Mouse (Mus musculus): ENCODE data around the gene Prss2. TPM values are rescaled to one million over a fixed set of nuclear protein-coding genes. Genes with fewer than 3 reads are reported as not detected.

The Prss2 gene
- polyA plus RNA-seq, 1 experiment from 2014 or later, result not detected

GRCm38 (mm10) chr6:41541746-41542145, 20.2 kb downstream of the Prss2 start:
- no peak for ATAC-seq (ENCODE audit: insufficient number of reproducible peaks, low FRiP score, low TSS enrichment, low read depth)
- H3K9ac ChIP-seq, result no peak overlapping the region
- peaks cover 21% of the 10 kb centered on the region; the same call in 1 of the 2 replicates for H3K27me3 ChIP-seq
- no peak overlapping the region for H3K27ac ChIP-seq
- no peak overlapping the region for H3K4me3 ChIP-seq
- H3K4me1 ChIP-seq, result peaks cover 8% of the 10 kb centered on the region; the same call in 1 of the 2 replicates
- no peaks in the 10 kb centered on the region for H3K9me3 ChIP-seq
- no peak overlapping the region for H3K4me2 ChIP-seq
- no peaks in the 10 kb centered on the region for H3K36me3 ChIP-seq
- WGBS, result 71% methylated on average over 1 of the region's 1 CpGs

GRCm38 (mm10) chr6:41542983-41543382, 21.4 kb downstream of the Prss2 start:
- Histone ChIP-seq H3K27me3 (peaks cover 21% of the 10 kb centered on the region; the same call in 1 of the 2 replicates), H3K36me3 (no peaks in the 10 kb centered on the region), H3K27ac (no peak overlapping the region), H3K4me2 (peak overlapping the region; percentile 47), H3K9me3 (no peaks in the 10 kb centered on the region), H3K4me1 (peaks cover 8% of the 10 kb centered on the region; the same call in 1 of the 2 replicates), H3K9ac (0 out of 2 replicates have a peak overlapping the region, but pooled peaks have one; percentile 20), H3K4me3 (peak overlapping the region; percentile 29; the same call in 1 of the 2 replicates)
- no peak for ATAC-seq (ENCODE audit: insufficient number of reproducible peaks, low FRiP score, low TSS enrichment, low read depth)
- WGBS, result 10% methylated on average over 3 of the region's 3 CpGs

- Histone ChIP-seq H3K36me3 (no peaks in the 10 kb centered on the region), H3K4me2 (peak overlapping the region; percentile 47), H3K4me3 (peak overlapping the region; percentile 29), H3K9ac (peak overlapping the region; percentile 20; the same call in 1 of the 2 replicates), H3K9me3 (no peaks in the 10 kb centered on the region), H3K27ac (no peak overlapping the region), H3K4me1 (peaks cover 8% of the 10 kb centered on the region; the same call in 1 of the 2 replicates), H3K27me3 (peaks cover 21% of the 10 kb centered on the region; the same call in 1 of the 2 replicates)
- WGBS, result 4% methylated on average over 28 of the region's 28 CpGs
- no peak for ATAC-seq (ENCODE audit: insufficient number of reproducible peaks, low FRiP score, low TSS enrichment, low read depth)
Observed at GRCm38 (mm10) chr6:41543411-41544050, 21.9 kb downstream of the Prss2 start.

DNA sequence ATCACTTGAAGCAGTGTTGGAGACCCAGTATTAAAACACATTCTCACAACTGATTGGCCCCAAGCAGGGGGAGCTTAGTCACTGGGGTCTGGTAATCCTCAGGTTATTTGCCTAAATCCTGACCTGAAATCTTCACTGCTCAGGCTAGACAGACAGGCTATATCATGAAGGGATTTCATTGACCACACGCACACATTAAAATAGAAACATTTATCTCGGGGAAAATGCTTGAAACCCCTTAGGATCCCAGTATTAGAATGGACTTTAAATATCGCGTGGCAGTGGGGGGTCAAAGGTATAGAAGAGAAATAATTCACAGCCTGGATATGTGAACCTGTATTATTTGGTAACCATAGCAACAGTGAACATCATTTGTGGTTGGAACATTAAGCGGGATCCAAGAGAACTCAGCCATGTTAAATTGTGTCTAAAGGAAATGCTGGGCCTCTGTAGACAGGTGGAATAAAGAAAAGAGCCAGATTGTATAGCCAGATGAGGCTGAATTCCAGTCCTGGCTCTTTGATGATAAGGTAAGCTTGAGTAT, 22.9 kb downstream of the Prss2 start:
- no peak for ATAC-seq (ENCODE audit: insufficient number of reproducible peaks, low FRiP score, low TSS enrichment, low read depth)
- Histone ChIP-seq H3K9me3 (no peaks in the 10 kb centered on the region), H3K4me1 (peaks cover 8% of the 10 kb centered on the region; the same call in 1 of the 2 replicates), H3K36me3 (no peaks in the 10 kb centered on the region), H3K4me3 (no peak overlapping the region), H3K4me2 (no peak overlapping the region), H3K27me3 (peaks cover 21% of the 10 kb centered on the region; the same call in 1 of the 2 replicates), H3K27ac (no peak overlapping the region), H3K9ac (no peak overlapping the region)
- WGBS, result 82% methylated on average over 5 of the region's 5 CpGs

DNA sequence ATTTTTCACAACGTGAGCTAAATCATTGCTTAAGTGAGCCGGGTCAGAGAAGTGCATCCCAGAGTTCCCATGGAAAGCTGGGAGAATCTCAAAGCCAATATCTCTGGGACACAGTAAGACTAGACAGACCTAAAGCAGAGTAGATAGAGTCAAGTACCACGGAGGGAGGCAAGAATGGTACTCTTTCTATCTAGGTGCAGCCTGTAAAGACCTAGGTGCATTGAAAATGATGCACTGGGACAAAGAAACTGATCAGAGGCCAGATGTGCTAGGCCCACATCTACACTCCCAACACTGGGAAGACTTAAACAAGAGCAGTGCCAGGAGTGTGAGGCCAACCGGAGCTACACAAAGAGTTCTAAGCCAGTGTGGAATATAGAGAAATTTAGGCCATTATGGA, 23.7 kb downstream of the Prss2 start:
- no peak overlapping the region for H3K4me3 ChIP-seq
- H3K36me3 ChIP-seq, result no peaks in the 10 kb centered on the region
- no peak for ATAC-seq (ENCODE audit: insufficient number of reproducible peaks, low FRiP score, low TSS enrichment, low read depth)
- H3K9ac ChIP-seq, result no peak overlapping the region
- H3K27ac ChIP-seq, result no peak overlapping the region
- no peaks in the 10 kb centered on the region for H3K9me3 ChIP-seq
- H3K27me3 ChIP-seq, result peaks cover 21% of the 10 kb centered on the region; the same call in 1 of the 2 replicates
- no peak overlapping the region for H3K4me2 ChIP-seq
- H3K4me1 ChIP-seq, result peaks cover 8% of the 10 kb centered on the region; the same call in 1 of the 2 replicates
- 84% methylated on average over 4 of the region's 4 CpGs for WGBS

DNA sequence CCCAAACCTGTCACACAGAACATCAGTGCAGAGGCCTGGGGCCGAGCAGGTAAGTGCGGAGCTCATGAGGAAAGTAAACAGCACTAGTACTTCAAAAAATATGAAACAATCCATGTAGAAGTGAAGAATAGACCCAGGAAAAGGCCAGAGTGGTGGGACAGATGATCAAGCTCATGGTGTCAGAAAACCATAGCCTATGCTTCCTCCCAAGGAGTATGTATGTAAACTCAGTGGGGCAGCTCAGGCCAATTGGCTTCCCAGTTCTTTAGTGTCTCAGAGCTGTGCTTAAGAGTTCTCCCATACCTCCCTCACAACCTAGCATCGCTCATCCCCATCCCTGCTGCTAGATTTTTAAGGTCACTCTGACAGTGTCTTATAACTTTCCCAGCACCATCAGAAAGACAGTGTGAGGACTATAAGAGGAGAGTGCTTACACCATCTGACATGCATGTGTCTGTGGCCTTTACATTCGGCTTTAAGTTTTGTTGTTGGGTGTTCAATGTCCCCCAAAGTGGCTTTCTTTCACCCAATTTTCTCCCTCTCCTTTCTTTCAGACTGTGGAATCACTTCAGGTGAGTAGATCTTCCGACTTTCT, 25.6 kb downstream of the Prss2 start:
- Histone ChIP-seq H3K27ac (no peak overlapping the region), H3K4me3 (no peak overlapping the region), H3K4me2 (no peak overlapping the region), H3K27me3 (peaks cover 18% of the 10 kb centered on the region; the same call in 1 of the 2 replicates), H3K9ac (no peak overlapping the region), H3K36me3 (no peaks in the 10 kb centered on the region), H3K9me3 (no peaks in the 10 kb centered on the region), H3K4me1 (peaks cover 8% of the 10 kb centered on the region; the same call in 1 of the 2 replicates)
- ATAC-seq (ENCODE audit: insufficient number of reproducible peaks, low FRiP score, low TSS enrichment, low read depth), result no peak
- 80% methylated on average over 5 of the region's 5 CpGs for WGBS

- Histone ChIP-seq H3K4me2 (no peak overlapping the region), H3K9ac (no peak overlapping the region), H3K36me3 (no peaks in the 10 kb centered on the region), H3K27me3 (peaks cover 10% of the 10 kb centered on the region; the same call in 1 of the 2 replicates), H3K27ac (no peak overlapping the region), H3K4me3 (no peak overlapping the region), H3K9me3 (no peaks in the 10 kb centered on the region), H3K4me1 (peaks cover 7% of the 10 kb centered on the region; the same call in 1 of the 2 replicates)
- ATAC-seq (ENCODE audit: insufficient number of reproducible peaks, low FRiP score, low TSS enrichment, low read depth), result no peak
- 38% methylated on average over 1 of the region's 1 CpGs for WGBS
Observed at GRCm38 (mm10) chr6:41548286-41548685, 26.7 kb downstream of the Prss2 start.

DNA sequence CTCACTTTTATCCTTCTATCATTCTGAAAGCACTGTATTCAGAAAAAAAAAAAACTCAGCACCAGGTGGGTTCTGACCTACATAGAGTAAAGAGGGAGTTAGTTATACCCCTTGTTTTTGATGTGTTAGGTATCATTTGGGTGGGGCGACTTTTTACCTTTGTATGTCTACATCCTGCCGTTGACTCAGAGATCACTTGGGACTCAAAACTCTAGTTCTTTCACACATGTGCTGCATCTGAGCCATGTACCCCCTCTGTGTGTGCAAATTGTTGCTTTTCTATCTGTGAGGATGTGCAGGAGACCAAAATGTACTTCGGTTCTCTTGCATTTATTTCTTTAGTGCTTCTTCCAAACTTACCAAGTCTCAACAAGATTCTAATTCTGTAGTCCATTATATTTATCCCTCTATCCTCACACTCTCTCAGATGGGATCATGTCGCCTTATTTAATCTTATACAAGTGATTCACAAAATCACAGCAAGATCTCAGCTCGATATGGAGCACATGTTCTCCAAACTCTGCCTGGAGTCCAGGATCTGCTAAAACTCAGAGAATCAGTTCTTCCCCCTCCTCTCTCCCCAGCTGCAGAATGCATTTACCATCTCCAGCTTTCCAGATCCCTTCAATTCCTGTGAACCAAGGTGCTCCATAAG, 31.9 kb downstream of the Prss2 start:
- WGBS, result 81% methylated on average over 5 of the region's 5 CpGs

GRCm38 (mm10) chr6:41554295-41555169, 32.9 kb downstream of the Prss2 start:
- H3K4me2 ChIP-seq, result no peak overlapping the region
- no peak for ATAC-seq (ENCODE audit: insufficient number of reproducible peaks, low FRiP score, low TSS enrichment, low read depth)
- H3K4me1 ChIP-seq, result no peaks in the 10 kb centered on the region
- H3K27ac ChIP-seq, result no peak overlapping the region
- H3K4me3 ChIP-seq, result no peak overlapping the region
- H3K9me3 ChIP-seq, result no peaks in the 10 kb centered on the region
- 76% methylated on average over 7 of the region's 7 CpGs for WGBS
- no peaks in the 10 kb centered on the region for H3K36me3 ChIP-seq
- H3K27me3 ChIP-seq, result no peaks in the 10 kb centered on the region
- no peak overlapping the region for H3K9ac ChIP-seq

More for the DNA sequence above, 31.9 kb downstream of the Prss2 start:
- no peak for ATAC-seq (ENCODE audit: insufficient number of reproducible peaks, low FRiP score, low TSS enrichment, low read depth)
- Histone ChIP-seq H3K9ac (no peak overlapping the region), H3K4me3 (no peak overlapping the region), H3K4me1 (no peaks in the 10 kb centered on the region), H3K27ac (no peak overlapping the region), H3K27me3 (no peaks in the 10 kb centered on the region), H3K9me3 (no peaks in the 10 kb centered on the region), H3K36me3 (no peaks in the 10 kb centered on the region), H3K4me2 (no peak overlapping the region)

GRCm38 (mm10) chr6:41556389-41556788, 34.8 kb downstream of the Prss2 start:
- ATAC-seq (ENCODE audit: insufficient number of reproducible peaks, low FRiP score, low TSS enrichment, low read depth), result no peak
- Histone ChIP-seq H3K4me3 (no peak overlapping the region), H3K4me2 (no peak overlapping the region), H3K36me3 (no peaks in the 10 kb centered on the region), H3K4me1 (no peaks in the 10 kb centered on the region), H3K27me3 (no peaks in the 10 kb centered on the region), H3K9me3 (no peaks in the 10 kb centered on the region), H3K27ac (no peak overlapping the region), H3K9ac (no peak overlapping the region)

GRCm38 (mm10) chr6:41557468-41557867, 35.9 kb downstream of the Prss2 start:
- Histone ChIP-seq H3K4me3 (no peak overlapping the region), H3K4me2 (no peak overlapping the region), H3K27ac (no peak overlapping the region), H3K36me3 (no peaks in the 10 kb centered on the region), H3K27me3 (no peaks in the 10 kb centered on the region), H3K9me3 (no peaks in the 10 kb centered on the region), H3K9ac (no peak overlapping the region), H3K4me1 (no peaks in the 10 kb centered on the region)
- no peak for ATAC-seq (ENCODE audit: insufficient number of reproducible peaks, low FRiP score, low TSS enrichment, low read depth)
- 71% methylated on average over 5 of the region's 5 CpGs for WGBS

Data from limb, embryonic 15.5 days (tissue).